Mouse (Mus musculus) embryonic facial prominence, embryonic 11.5 days (tissue): ENCODE data around the gene Gpr61. TPM values are rescaled to one million over a fixed set of nuclear protein-coding genes. Genes with fewer than 3 reads are reported as not detected.
A peak's percentile ranks its signal among the peaks of the same experiment; 100 is the strongest.

Experiments used
- ATAC-seq: fragments of 200-750 bp; cut with Nextera tagmentation; replicated peaks from 2 replicates; pipeline ENCODE4 v1.8.0; 2017; ENCODE audit warnings: low read depth; ENCODE audit not compliant: insufficient number of reproducible peaks, low FRiP score, low TSS enrichment
- DNase-seq: peaks from one replicate; pipeline ENCODE4 v3.0.0-alpha.2; 2015; ENCODE audit warnings: low spot score
- H3K27ac ChIP-seq: fragments of 300-500 bp; sonication (generic); replicated peaks from 2 replicates; pipeline ENCODE4 v1.5.1; 2014; ENCODE audit warnings: mild to moderate bottlenecking, low read depth, low read length, control low read depth
- H3K27me3 ChIP-seq: fragments of 300-500 bp; sonication (generic); 2 replicates; pipeline ENCODE4 v1.6.1; 2014; ENCODE audit warnings: mild to moderate bottlenecking, low read length, moderate library complexity, mixed read lengths; ENCODE audit not compliant: control insufficient read depth, insufficient read depth
- H3K36me3 ChIP-seq: fragments of 300-500 bp; sonication (generic); replicated peaks from 2 replicates; pipeline ENCODE4 v1.6.1; 2014; ENCODE audit warnings: low read depth, mild to moderate bottlenecking, low read length, moderate library complexity, mixed read lengths; ENCODE audit not compliant: control insufficient read depth, insufficient read depth
- H3K4me1 ChIP-seq: fragments of 300-500 bp; sonication (generic); 2 replicates; pipeline ENCODE4 v1.6.1; 2014; ENCODE audit warnings: low read length, mixed read lengths; ENCODE audit not compliant: control insufficient read depth, insufficient read depth
- H3K4me2 ChIP-seq: fragments of 300-500 bp; sonication (generic); 2 replicates; pipeline ENCODE4 v1.6.1; 2014; ENCODE audit warnings: low read depth, mild to moderate bottlenecking, control low read depth, low read length, moderate library complexity
- H3K4me3 ChIP-seq: fragments of 300-500 bp; sonication (generic); 2 replicates; pipeline ENCODE4 v1.5.1; 2014; ENCODE audit warnings: low read depth, low read length, control low read depth
- H3K9ac ChIP-seq: fragments of 300-500 bp; sonication (generic); replicated peaks from 2 replicates; pipeline ENCODE4 v1.6.1; 2014; ENCODE audit warnings: mild to moderate bottlenecking, control low read depth, low read length
- H3K9me3 ChIP-seq: fragments of 300-500 bp; sonication (generic); replicated peaks from 2 replicates; pipeline ENCODE4 v1.6.1; 2016; ENCODE audit warnings: mild to moderate bottlenecking, low read length, inconsistent platforms, mixed read lengths; ENCODE audit not compliant: control insufficient read depth
- WGBS: fragments of 180-500 bp; shearing (Covaris S2); extraction: QIAGEN DNeasy Blood & Tissue Kit; methylation state at CpG from one replicate; pipeline ENCODE4 v1.1.7; 2014; 5-methylcytosine and 5-hydroxymethylcytosine counted together
- polyA plus RNA-seq: library from polyadenylated mRNA; unstranded; fragments of >200 nt; fragmentation: Nextera tagmentation; extraction: Ambion mirVana; gene quantifications from 2 replicates; pipeline ENCODE4 v1.2.1, GENCODE M21; 2014

Gpr61 gene
- polyA plus RNA-seq, 1 experiment from 2014 or later = 0.31 TPM

DNA sequence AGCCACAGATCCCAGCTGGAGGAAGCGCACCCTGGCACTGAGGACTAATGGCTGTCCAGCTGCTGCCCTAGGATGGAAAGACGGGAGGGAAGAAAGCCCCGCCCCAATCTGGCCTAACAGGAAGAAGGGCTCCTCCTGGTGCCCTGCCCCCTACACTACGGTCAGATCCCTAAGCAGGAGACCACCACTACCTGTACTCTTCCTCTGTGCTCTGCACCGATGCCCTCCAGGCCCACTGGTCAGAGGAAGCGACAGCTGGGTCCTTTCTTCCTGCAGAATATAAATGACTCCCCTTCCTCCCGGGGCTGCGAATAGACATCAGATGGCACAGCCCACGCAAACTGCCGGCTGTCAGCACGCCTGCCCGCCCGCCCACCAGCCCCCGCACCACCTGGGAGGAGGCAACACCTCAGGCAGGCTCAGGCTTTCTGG is 42.4 kb upstream of the Gpr61 start:
- Histone ChIP-seq H3K36me3 (no peaks in the 10 kb centered on the region), H3K27me3 (no peaks in the 10 kb centered on the region), H3K4me2 (0 out of 2 replicates have a peak overlapping the region, but pooled peaks have one; percentile 7), H3K4me1 (0 out of 2 replicates have a peak, but pooled peaks cover 2% of the 10 kb centered on the region), H3K27ac (no peak overlapping the region), H3K9me3 (no peaks in the 10 kb centered on the region), H3K4me3 (no peak overlapping the region), H3K9ac (peak overlapping the region; percentile 0; the same call in 1 of the 2 replicates)
- peak; percentile 14; the same call in 1 of the 2 replicates for ATAC-seq
- peak; percentile 58 for DNase-seq
- 21% methylated on average over 14 of the region's 14 CpGs for WGBS

GRCm38 (mm10) chr3:108195941-108196590 is 41.4 kb upstream of the Gpr61 start:
- 0 out of 2 replicates have a peak, but pooled peaks cover 2% of the 10 kb centered on the region for H3K4me1 ChIP-seq
- H3K9me3 ChIP-seq = no peaks in the 10 kb centered on the region
- WGBS = 74% methylated on average over 7 of the region's 7 CpGs
- H3K4me2 ChIP-seq = no peak overlapping the region
- no peaks in the 10 kb centered on the region for H3K36me3 ChIP-seq
- ATAC-seq = no peak
- no peaks in the 10 kb centered on the region for H3K27me3 ChIP-seq
- no peak overlapping the region for H3K27ac ChIP-seq
- no peak overlapping the region for H3K4me3 ChIP-seq
- H3K9ac ChIP-seq = no peak overlapping the region
- DNase-seq = no peak

- H3K27me3 ChIP-seq = no peaks in the 10 kb centered on the region
- H3K4me2 ChIP-seq = no peak overlapping the region
- ATAC-seq (no peak), DNase-seq (no peak)
- no peak overlapping the region for H3K9ac ChIP-seq
- 83% methylated on average over 4 of the region's 4 CpGs for WGBS
- H3K4me1 ChIP-seq = 0 out of 2 replicates have a peak, but pooled peaks cover 2% of the 10 kb centered on the region
- H3K27ac ChIP-seq = no peak overlapping the region
- no peak overlapping the region for H3K4me3 ChIP-seq
- no peaks in the 10 kb centered on the region for H3K9me3 ChIP-seq
- no peaks in the 10 kb centered on the region for H3K36me3 ChIP-seq
Observed at GRCm38 (mm10) chr3:108195287-108195686, 40.6 kb upstream of the Gpr61 start.

- no peak for ATAC-seq
- Histone ChIP-seq H3K9ac (no peak overlapping the region), H3K36me3 (no peaks in the 10 kb centered on the region), H3K27me3 (no peaks in the 10 kb centered on the region), H3K4me1 (0 out of 2 replicates have a peak, but pooled peaks cover 2% of the 10 kb centered on the region), H3K9me3 (no peaks in the 10 kb centered on the region), H3K27ac (no peak overlapping the region), H3K4me3 (no peak overlapping the region), H3K4me2 (no peak overlapping the region)
- DNase-seq = no peak
- WGBS = 78% methylated on average over 4 of the region's 4 CpGs
Observed at GRCm38 (mm10) chr3:108193686-108194085, 39.0 kb upstream of the Gpr61 start.

DNA sequence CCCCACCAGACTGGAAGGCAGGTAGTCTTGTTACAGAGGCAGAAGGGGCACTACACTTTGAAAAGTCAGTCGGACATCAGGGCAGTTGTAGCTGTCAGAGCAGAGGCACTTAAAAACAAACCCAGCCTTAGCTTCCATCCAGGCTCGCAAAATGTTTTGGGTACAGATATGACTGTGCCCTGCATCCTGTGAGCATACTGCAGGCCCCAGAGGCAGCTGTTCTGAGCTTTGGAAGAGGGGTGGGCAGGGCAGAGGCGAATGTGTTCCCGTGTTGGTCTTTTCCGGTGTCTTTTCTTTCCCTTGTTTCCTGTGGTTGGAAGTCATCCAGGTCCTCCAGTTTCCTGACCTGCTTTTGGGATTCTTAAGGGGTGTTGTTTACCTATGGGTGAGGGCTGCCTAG is 35.2 kb upstream of the Gpr61 start:
- H3K27ac ChIP-seq = no peak overlapping the region
- ATAC-seq = no peak
- WGBS = 72% methylated on average over 5 of the region's 5 CpGs
- peaks cover 6% of the 10 kb centered on the region; the same call in 1 of the 2 replicates for H3K27me3 ChIP-seq
- H3K9ac ChIP-seq = no peak overlapping the region
- peaks cover 4% of the 10 kb centered on the region; the same call in 1 of the 2 replicates for H3K4me1 ChIP-seq
- H3K36me3 ChIP-seq = no peaks in the 10 kb centered on the region
- H3K4me2 ChIP-seq = no peak overlapping the region
- H3K9me3 ChIP-seq = no peaks in the 10 kb centered on the region
- no peak overlapping the region for H3K4me3 ChIP-seq
- DNase-seq = no peak

DNA sequence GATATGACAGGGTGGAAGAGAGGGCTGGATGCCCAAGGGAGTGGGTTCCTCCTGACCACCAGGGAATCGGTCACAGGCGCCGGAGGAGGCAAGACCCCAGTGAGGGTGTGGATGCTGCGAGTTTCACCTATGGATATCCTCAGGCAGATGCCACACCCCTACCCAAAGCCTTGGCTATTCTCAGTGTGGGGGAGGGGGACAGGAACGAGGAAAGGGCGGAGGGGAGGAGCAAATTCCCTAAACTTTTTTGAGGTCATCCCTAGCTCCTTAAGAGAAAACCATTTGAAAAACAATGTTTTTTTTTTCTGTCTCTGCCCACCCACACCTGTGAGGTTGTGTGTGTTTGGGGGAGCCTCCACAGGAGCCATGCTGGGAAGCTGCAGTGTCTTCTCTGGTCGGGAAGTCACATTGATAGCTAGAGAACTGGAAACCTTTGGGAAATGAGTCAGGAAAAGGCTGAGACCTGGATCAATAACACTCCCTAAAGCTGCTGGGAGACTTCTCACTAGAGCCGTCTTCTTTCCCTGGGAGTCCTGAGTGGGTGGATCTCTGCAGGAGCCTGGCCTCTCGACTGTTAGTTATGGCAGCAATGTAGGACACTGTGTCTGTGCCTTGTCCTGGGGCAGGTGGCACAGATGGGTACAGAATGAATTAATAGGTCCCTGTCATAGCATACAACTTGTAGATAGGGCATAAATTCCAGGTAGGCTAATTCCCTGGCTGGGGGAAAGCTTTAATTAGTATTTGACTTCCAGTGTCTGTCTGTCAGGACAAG is 34.2 kb upstream of the Gpr61 start:
- no peak overlapping the region for H3K4me3 ChIP-seq
- WGBS = 70% methylated on average over 9 of the region's 9 CpGs
- peaks cover 6% of the 10 kb centered on the region; the same call in 1 of the 2 replicates for H3K27me3 ChIP-seq
- no peak overlapping the region for H3K4me2 ChIP-seq
- peaks cover 4% of the 10 kb centered on the region; the same call in 1 of the 2 replicates for H3K4me1 ChIP-seq
- ATAC-seq = no peak
- no peaks in the 10 kb centered on the region for H3K36me3 ChIP-seq
- H3K9me3 ChIP-seq = no peaks in the 10 kb centered on the region
- H3K9ac ChIP-seq = no peak overlapping the region
- DNase-seq = no peak
- no peak overlapping the region for H3K27ac ChIP-seq

DNA sequence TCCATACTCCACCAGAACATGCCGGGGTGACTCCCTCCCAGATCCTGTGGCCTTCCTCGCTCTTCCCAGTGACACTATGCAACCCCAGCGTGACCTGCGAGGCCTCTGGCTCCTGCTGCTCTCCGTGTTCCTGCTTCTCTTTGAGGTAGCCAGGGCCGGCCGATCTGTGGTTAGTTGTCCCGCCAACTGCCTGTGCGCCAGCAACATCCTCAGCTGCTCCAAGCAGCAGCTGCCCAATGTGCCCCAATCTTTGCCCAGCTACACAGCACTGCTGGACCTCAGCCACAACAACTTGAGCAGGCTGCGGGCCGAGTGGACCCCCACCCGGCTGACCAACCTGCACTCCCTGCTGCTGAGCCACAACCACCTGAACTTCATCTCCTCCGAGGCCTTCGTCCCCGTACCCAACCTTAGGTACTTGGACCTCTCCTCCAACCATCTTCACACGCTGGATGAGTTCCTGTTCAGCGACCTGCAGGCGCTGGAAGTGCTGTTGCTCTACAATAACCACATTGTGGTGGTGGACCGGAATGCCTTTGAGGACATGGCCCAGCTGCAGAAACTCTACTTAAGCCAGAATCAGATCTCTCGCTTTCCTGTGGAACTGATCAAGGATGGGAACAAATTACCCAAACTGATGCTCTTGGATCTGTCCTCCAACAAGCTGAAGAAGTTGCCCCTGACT is 32.6 kb upstream of the Gpr61 start:
- no peak for DNase-seq
- Histone ChIP-seq H3K36me3 (no peaks in the 10 kb centered on the region), H3K27ac (no peak overlapping the region), H3K4me3 (peak overlapping the region; percentile 69), H3K4me2 (peak overlapping the region; percentile 96), H3K27me3 (peaks cover 6% of the 10 kb centered on the region; the same call in 1 of the 2 replicates), H3K4me1 (peaks cover 4% of the 10 kb centered on the region; the same call in 1 of the 2 replicates), H3K9me3 (no peaks in the 10 kb centered on the region), H3K9ac (no peak overlapping the region)
- ATAC-seq = 0 out of 2 replicates have a peak, but pooled peaks have one; percentile 8
- WGBS = 47% methylated on average over 20 of the region's 20 CpGs
